Mouse (Mus musculus) lung, embryonic 16.5 days (tissue): ENCODE results near the gene Slc28a1. TPM values are rescaled to one million over a fixed set of nuclear protein-coding genes. Genes with fewer than 3 reads are reported as not detected.

Experiments
- polyA plus RNA-seq: library from polyadenylated mRNA; unstranded; fragments of >200 nt; fragmentation: Nextera tagmentation; extraction: Ambion mirVana; gene quantifications from 2 replicates; pipeline ENCODE4 v1.2.1, GENCODE M21; 2015

Slc28a1 gene
- polyA plus RNA-seq, 1 experiment from 2014 or later: not detected

Other genes starting within 250 kb of the Slc28a1 start
- 32.2 and 35.5 TPM in 2 replicates for gene Wdr73, start 213.5 kb upstream of the Slc28a1 start, polyA plus RNA-seq
- 9.7 and 9.9 TPM in 2 replicates for gene Nmb, start 209.7 kb upstream of the Slc28a1 start, polyA plus RNA-seq
- 195 and 215 TPM in 2 replicates for gene Sec11a, start 167.0 kb upstream of the Slc28a1 start, polyA plus RNA-seq
- gene Zfp592, start 121.1 kb upstream of the Slc28a1 start, polyA plus RNA-seq: 13.5 and 15.3 TPM in 2 replicates
- 0.97 TPM in 2 replicates for gene Alpk3, start 57.2 kb upstream of the Slc28a1 start, polyA plus RNA-seq
- gene Pde8a, start 98.8 kb downstream of the Slc28a1 start, polyA plus RNA-seq: 2.6 and 2.9 TPM in 2 replicates
- gene Rps17, start 230.5 kb downstream of the Slc28a1 start, polyA plus RNA-seq: 1,215 and 1,240 TPM in 2 replicates